Mouse (Mus musculus) heart, embryonic 11.5 days (tissue): ENCODE data around the gene Prcd. TPM values are rescaled to one million over a fixed set of nuclear protein-coding genes. Genes with fewer than 3 reads are reported as not detected.
"Not testable (repeated sequence)": the region's sequence is repeated elsewhere in the genome, so short reads cannot be mapped to it uniquely, and the experiment has no call there.

Experiments used
- ATAC-seq: fragments of 200-750 bp; cut with Nextera tagmentation; replicated peaks from 2 replicates; pipeline ENCODE4 v1.8.0; 2017; ENCODE audit warnings: moderate library complexity; ENCODE audit not compliant: insufficient number of reproducible peaks, low FRiP score, low TSS enrichment
- H3K27ac ChIP-seq: fragments of 300-500 bp; sonication (generic); 2 replicates; pipeline ENCODE4 v1.5.1; 2014; ENCODE audit warnings: mild to moderate bottlenecking, low read depth, low read length
- H3K27me3 ChIP-seq: fragments of 300-500 bp; sonication (generic); 2 replicates; pipeline ENCODE4 v1.6.1; 2014; ENCODE audit warnings: mild to moderate bottlenecking, low read length, mixed read lengths; ENCODE audit not compliant: control insufficient read depth, insufficient read depth
- H3K36me3 ChIP-seq: fragments of 300-500 bp; sonication (generic); 2 replicates; pipeline ENCODE4 v1.6.1; 2014; ENCODE audit warnings: mild to moderate bottlenecking, low read length, moderate library complexity, mixed read lengths; ENCODE audit not compliant: control insufficient read depth, insufficient read depth
- H3K4me1 ChIP-seq: fragments of 300-500 bp; sonication (generic); 2 replicates; pipeline ENCODE4 v1.6.1; 2014; ENCODE audit warnings: low read length; ENCODE audit not compliant: control insufficient read depth, insufficient read depth
- H3K4me2 ChIP-seq: fragments of 300-500 bp; sonication (generic); 2 replicates; pipeline ENCODE4 v1.6.1; 2014; ENCODE audit warnings: mild to moderate bottlenecking, moderate library complexity
- H3K4me3 ChIP-seq: fragments of 300-500 bp; sonication (generic); 2 replicates; pipeline ENCODE4 v1.5.1; 2014; ENCODE audit warnings: low read depth, low read length
- H3K9ac ChIP-seq: fragments of 300-500 bp; sonication (generic); 2 replicates; pipeline ENCODE4 v1.6.1; 2014; ENCODE audit warnings: mild to moderate bottlenecking, low read depth, low read length, moderate library complexity
- H3K9me3 ChIP-seq: fragments of 300-500 bp; sonication (generic); replicated peaks from 2 replicates; pipeline ENCODE4 v1.6.1; 2016; ENCODE audit warnings: low read length; ENCODE audit not compliant: control insufficient read depth
- WGBS: fragments of 180-500 bp; shearing (Covaris S2); extraction: QIAGEN DNeasy Blood & Tissue Kit; methylation state at CpG from one replicate; pipeline ENCODE4 v1.1.7; 2014; ENCODE audit not compliant: insufficient replicate concordance; 5-methylcytosine and 5-hydroxymethylcytosine counted together
- polyA plus RNA-seq: library from polyadenylated mRNA; unstranded; fragments of >200 nt; fragmentation: Nextera tagmentation; extraction: Ambion mirVana; gene quantifications from 2 replicates; pipeline ENCODE4 v1.2.1, GENCODE M21; 2014

Gene Prcd
- polyA plus RNA-seq, 1 experiment from 2014 or later, result 0.92 TPM

GRCm38 (mm10) chr11:116629472-116629871, 23.9 kb upstream of the Prcd start:
- H3K9ac ChIP-seq, result no peak overlapping the region
- WGBS, result 81% methylated on average over 6 of the region's 6 CpGs
- peaks cover 26% of the 10 kb centered on the region for H3K4me1 ChIP-seq
- no peaks in the 10 kb centered on the region for H3K9me3 ChIP-seq
- no peak overlapping the region for H3K4me3 ChIP-seq
- no peak for ATAC-seq
- H3K27ac ChIP-seq, result peak overlapping the region; percentile 50
- H3K36me3 ChIP-seq, result no peaks in the 10 kb centered on the region
- no peak overlapping the region; the same call in 1 of the 2 replicates for H3K4me2 ChIP-seq
- no peaks in the 10 kb centered on the region for H3K27me3 ChIP-seq

GRCm38 (mm10) chr11:116630171-116630965, 23.0 kb upstream of the Prcd start:
- Histone ChIP-seq H3K4me1 (peaks cover 17% of the 10 kb centered on the region), H3K27me3 (no peaks in the 10 kb centered on the region), H3K9ac (no peak overlapping the region), H3K4me3 (no peak overlapping the region), H3K27ac (peak overlapping the region; percentile 57), H3K9me3 (no peaks in the 10 kb centered on the region), H3K36me3 (no peaks in the 10 kb centered on the region), H3K4me2 (no peak overlapping the region)
- no peak for ATAC-seq
- 36% methylated on average over 12 of the region's 12 CpGs for WGBS

GRCm38 (mm10) chr11:116632962-116633361, 20.4 kb upstream of the Prcd start:
- H3K4me2 ChIP-seq, result no peak overlapping the region
- peaks cover 8% of the 10 kb centered on the region; the same call in 1 of the 2 replicates for H3K4me1 ChIP-seq
- no peak overlapping the region for H3K4me3 ChIP-seq
- no peaks in the 10 kb centered on the region for H3K36me3 ChIP-seq
- no peak overlapping the region for H3K27ac ChIP-seq
- no peaks in the 10 kb centered on the region for H3K27me3 ChIP-seq
- no peak overlapping the region for H3K9ac ChIP-seq
- 81% methylated on average over 10 of the region's 10 CpGs for WGBS
- ATAC-seq, result no peak
- no peaks in the 10 kb centered on the region for H3K9me3 ChIP-seq

- not testable (repeated sequence) for H3K9me3 ChIP-seq, ATAC-seq, H3K27me3 ChIP-seq, H3K4me1 ChIP-seq, H3K9ac ChIP-seq, H3K4me2 ChIP-seq, H3K4me3 ChIP-seq, H3K36me3 ChIP-seq, H3K27ac ChIP-seq
- WGBS, result 67% methylated on average over 8 of the region's 8 CpGs
Observed at GRCm38 (mm10) chr11:116636607-116637006, 16.7 kb upstream of the Prcd start.

- Histone ChIP-seq H3K4me3 (no peak overlapping the region), H3K4me1 (peaks cover 10% of the 10 kb centered on the region), H3K27ac (0 out of 2 replicates have a peak overlapping the region, but pooled peaks have one; percentile 6), H3K4me2 (no peak overlapping the region), H3K9ac (no peak overlapping the region), H3K27me3 (peaks cover 7% of the 10 kb centered on the region; the same call in 1 of the 2 replicates), H3K9me3 (no peaks in the 10 kb centered on the region), H3K36me3 (no peaks in the 10 kb centered on the region)
- 45% methylated on average over 5 of the region's 5 CpGs for WGBS
- ATAC-seq, result no peak
Observed at GRCm38 (mm10) chr11:116641168-116641567, 12.2 kb upstream of the Prcd start.

GRCm38 (mm10) chr11:116641731-116642130, 11.6 kb upstream of the Prcd start:
- H3K27me3 ChIP-seq, result peaks cover 9% of the 10 kb centered on the region; the same call in 1 of the 2 replicates
- no peak overlapping the region for H3K27ac ChIP-seq
- ATAC-seq, result no peak
- no peak overlapping the region for H3K9ac ChIP-seq
- H3K4me3 ChIP-seq, result no peak overlapping the region
- WGBS, result 54% methylated on average over 3 of the region's 3 CpGs
- H3K9me3 ChIP-seq, result no peaks in the 10 kb centered on the region
- no peak overlapping the region for H3K4me2 ChIP-seq
- H3K36me3 ChIP-seq, result no peaks in the 10 kb centered on the region
- peaks cover 12% of the 10 kb centered on the region for H3K4me1 ChIP-seq

GRCm38 (mm10) chr11:116642681-116643578, 10.4 kb upstream of the Prcd start:
- H3K4me2 ChIP-seq, result peak overlapping the region; percentile 60
- H3K9ac ChIP-seq, result 0 out of 2 replicates have a peak overlapping the region, but pooled peaks have one; percentile 39
- H3K27me3 ChIP-seq, result peaks cover 9% of the 10 kb centered on the region; the same call in 1 of the 2 replicates
- H3K4me3 ChIP-seq, result peak overlapping the region; percentile 25; the same call in 1 of the 2 replicates
- H3K27ac ChIP-seq, result no peak overlapping the region
- no peak; the same call in 1 of the 2 replicates for ATAC-seq
- 33% methylated on average over 14 of the region's 14 CpGs for WGBS
- H3K36me3 ChIP-seq, result no peaks in the 10 kb centered on the region
- peaks cover 21% of the 10 kb centered on the region for H3K4me1 ChIP-seq
- H3K9me3 ChIP-seq, result no peaks in the 10 kb centered on the region

- Histone ChIP-seq H3K27me3 (peaks cover 9% of the 10 kb centered on the region), H3K4me2 (peak overlapping the region; percentile 60), H3K27ac (no peak overlapping the region), H3K36me3 (no peaks in the 10 kb centered on the region), H3K9me3 (no peaks in the 10 kb centered on the region), H3K4me3 (peak overlapping the region; percentile 25; the same call in 1 of the 2 replicates), H3K4me1 (peaks cover 28% of the 10 kb centered on the region), H3K9ac (0 out of 2 replicates have a peak overlapping the region, but pooled peaks have one; percentile 39)
- 10% methylated on average over 19 of the region's 19 CpGs for WGBS
- no peak for ATAC-seq
Observed at GRCm38 (mm10) chr11:116643579-116644224, 9.6 kb upstream of the Prcd start.
